8 mouse cellular contexts compared by ENCODE assay signal in genomic region chr8:8660307-8661098, GRCm38 (mm10). TPM values are rescaled to one million over a fixed set of nuclear protein-coding genes. Genes with fewer than 3 reads are reported as not detected.
A peak's percentile ranks its signal among the peaks of the same experiment; 100 is the strongest.
DNase-seq lines count a peak whose midpoint lies in the region; ATAC-seq and TF ChIP-seq lines count a peak whose summit lies in the region.

No protein-coding gene starts in this region.

- intact Hi-C loops in gastrocnemius, postnatal 14 days (cut with DNase I; ENCODE audit: low total_unique reads) = no loop called here

- peak overlapping the region; percentile 85 for H3K4me2 ChIP-seq in hindbrain, embryonic 11.5 days (replicated peaks; ENCODE audit: low read depth, low read length)

- WGBS in thymus, adult 2 months = 1% methylated on average over 88 of the region's 88 CpGs
- under 1% methylated on average over 76 of the region's 88 CpGs for WGBS in hindbrain, embryonic 11.5 days

- peaks cover 11% of the 10 kb centered on the region for H3K4me1 ChIP-seq in thymus, adult 2 months (replicated peaks; ENCODE audit: control insufficient read depth, insufficient read depth, low read length)
- H3K4me1 ChIP-seq in hindbrain, embryonic 11.5 days (replicated peaks; ENCODE audit: control insufficient read depth, insufficient read depth, low read length) = no peaks in the 10 kb centered on the region; the same call in 1 of the 2 replicates

- DNase-seq in gastrocnemius, postnatal 14 days = peak; percentile 25
- DNase-seq in gastrocnemius, adult 18-20 months (ENCODE audit: low spot score) = no peak
- DNase-seq in thymus, adult 2 months = peak; percentile 34
- DNase-seq in thymus, postnatal 0 days (ENCODE audit: low spot score) = no peak
- DNase-seq in hindbrain, embryonic 11.5 days (ENCODE audit: low spot score) = no peak
- DNase-seq in lung, postnatal 14 days = peak; percentile 23
- DNase-seq in kidney, adult 18-20 months = no peak

- TF ChIP-seq CTCF in thymus, adult 2 months (IDR thresholded peaks at IDR 0.05; ENCODE audit: borderline replicate concordance, control insufficient read depth, extremely low read depth, insufficient read depth, low read length, poor library complexity) = no peak

- H3K4me3 ChIP-seq in thymus, adult 2 months (ENCODE audit: control insufficient read depth, insufficient read depth, low read length) = peak overlapping the region; percentile 58
- H3K4me3 ChIP-seq in hindbrain, embryonic 11.5 days (ENCODE audit: low read depth, low read length) = peak overlapping the region; percentile 96

- peaks cover 17% of the 10 kb centered on the region for H3K27me3 ChIP-seq in thymus, adult 2 months (ENCODE audit: control insufficient read depth, insufficient read depth, low read length)
- no peaks in the 10 kb centered on the region for H3K27me3 ChIP-seq in hindbrain, embryonic 11.5 days (ENCODE audit: control insufficient read depth, insufficient read depth, low read length)

- no peak; the same call in none of the 2 replicates for ATAC-seq in hindbrain, embryonic 11.5 days (ENCODE audit: low FRiP score)
- ATAC-seq in erythroid progenitor cell, adult 5-6 weeks (replicated peaks; ENCODE audit: low FRiP score, poor library complexity, severe bottlenecking) = no peak

- H3K9ac ChIP-seq in hindbrain, embryonic 11.5 days (ENCODE audit: low read depth, low read length) = peak overlapping the region; percentile 97

- H3K36me3 ChIP-seq in thymus, adult 2 months (ENCODE audit: control insufficient read depth, insufficient read depth, low read length) = no peaks in the 10 kb centered on the region
- H3K36me3 ChIP-seq in hindbrain, embryonic 11.5 days (ENCODE audit: control insufficient read depth, insufficient read depth, low read length) = no peaks in the 10 kb centered on the region

- no peaks in the 10 kb centered on the region for H3K9me3 ChIP-seq in hindbrain, embryonic 11.5 days (ENCODE audit: control insufficient read depth, low read length)

- TF ChIP-seq POLR2A in thymus, adult 2 months (IDR thresholded peaks at IDR 0.05; ENCODE audit: control insufficient read depth, extremely low read depth, insufficient read depth, low read length, poor library complexity) = no peak

- H3K27ac ChIP-seq in thymus, adult 2 months (ENCODE audit: control insufficient read depth, insufficient read depth, low read length) = no peak overlapping the region
- H3K27ac ChIP-seq in hindbrain, embryonic 11.5 days (ENCODE audit: low read depth, low read length) = peak overlapping the region; percentile 94

RNA-seq across cellular contexts. Expression of gene Efnb2, which starts 0.5 kb away (rescaled TPM):
- 10 to 100 TPM; 11.8 to 13.0 TPM for total RNA-seq in gastrocnemius, postnatal 14 days (2021)
- 1 to 10 TPM; 3.0 to 6.7 TPM for total RNA-seq in gastrocnemius, adult 18-20 months (2021)
- 17.6 and 17.8 TPM in 2 replicates for polyA plus RNA-seq in thymus, adult 2 months (2012; rRNA removed)
- 4.3 and 4.5 TPM in 2 replicates for polyA plus RNA-seq in thymus, postnatal 0 days (2015; fragmentation: Nextera tagmentation; extraction: Ambion mirVana)
- 36.3 and 43.6 TPM in 2 replicates for polyA plus RNA-seq in hindbrain, embryonic 11.5 days (2014; fragmentation: Nextera tagmentation; extraction: Ambion mirVana)
- not detected in 2 replicates for total RNA-seq in erythroid progenitor cell, adult 5-6 weeks (2015; ENCODE audit: low replicate concordance)
- total RNA-seq in erythroid progenitor cell, adult 5-6 weeks (2017; ENCODE audit: low replicate concordance) = 3.2 TPM in 1 of 2 replicates, not detected in the other

RNA-seq across cellular contexts. Expression of gene Arglu1, which starts 29.8 kb away (rescaled TPM):
- 10 to 100 TPM; 26.0 to 26.8 TPM for total RNA-seq in gastrocnemius, postnatal 14 days (2021)
- 10 to 100 TPM; 38.7 to 42.4 TPM for total RNA-seq in gastrocnemius, adult 18-20 months (2021)
- 56.9 and 69.4 TPM in 2 replicates for polyA plus RNA-seq in thymus, adult 2 months (2012; rRNA removed)
- polyA plus RNA-seq in thymus, postnatal 0 days (2015; fragmentation: Nextera tagmentation; extraction: Ambion mirVana) = 147 and 196 TPM in 2 replicates
- polyA plus RNA-seq in hindbrain, embryonic 11.5 days (2014; fragmentation: Nextera tagmentation; extraction: Ambion mirVana) = 162 and 171 TPM in 2 replicates
- total RNA-seq in erythroid progenitor cell, adult 5-6 weeks (2015; ENCODE audit: low replicate concordance) = 60.4 and 61.3 TPM in 2 replicates
- 81.1 and 100 TPM in 2 replicates for total RNA-seq in erythroid progenitor cell, adult 5-6 weeks (2017; ENCODE audit: low replicate concordance)

Comparison
In these comparisons a context has a peak if more than half of its experiments do, and no peak if none do; other contexts are left out.
1. DNase-seq: peak in gastrocnemius, postnatal 14 days (single experiment), thymus, adult 2 months (single experiment) and lung, postnatal 14 days (single experiment); none in gastrocnemius, adult 18-20 months (single experiment), thymus, postnatal 0 days (single experiment), hindbrain, embryonic 11.5 days (single experiment) and kidney, adult 18-20 months (single experiment).